ENCODE assay signal across 25 mouse cellular contexts in genomic region chr17:29556456-29556855, GRCm38 (mm10). TPM values are rescaled to one million over a fixed set of nuclear protein-coding genes. Genes with fewer than 3 reads are reported as not detected.
DNase-seq lines count a peak whose midpoint lies in the region; ATAC-seq and TF ChIP-seq lines count a peak whose summit lies in the region.
"Had no signal": no experiment of that assay in that cellular context is flagged by ENCODE, and none has a peak within 500 bp of the region (broad histone marks: within the 10 kb centered on the region; RNA-seq: fewer than 3 reads in every experiment).

No protein-coding gene starts in this region.

- no peak for DNase-seq in heart, postnatal 14 days
- DNase-seq in lung, postnatal 36 days, result peak; percentile 6
- no peak for DNase-seq in lung, adult 2 months
- no peak for DNase-seq in liver
- DNase-seq in cerebellum, adult 9-10 months, result no peak
- DNase-seq: cerebellum, adult 8-10 months; gastrocnemius, postnatal 25 days; layer of hippocampus, postnatal 36 days had no signal

- H3K4me2 ChIP-seq in heart, embryonic 13.5 days, result no peak overlapping the region
- H3K4me2 ChIP-seq in intestine, embryonic 15.5 days (replicated peaks), result no peak overlapping the region; the same call in 1 of the 2 replicates
- H3K4me2 ChIP-seq in stomach, embryonic 16.5 days (ENCODE audit: low read depth, low read length), result no peak overlapping the region
- H3K4me2 ChIP-seq: forebrain, embryonic 12.5 days; hindbrain, embryonic 12.5 days; kidney, embryonic 15.5 days; liver, embryonic 11.5 days had no signal

- TF ChIP-seq CTCF in lung, adult 2 months (IDR thresholded peaks at IDR 0.05; ENCODE audit: insufficient read depth, low read length), result no peak

- peak overlapping the region; percentile 26; the same call in 1 of the 2 replicates for H3K27ac ChIP-seq in heart, embryonic 13.5 days (replicated peaks)
- peak overlapping the region; percentile 78 for H3K27ac ChIP-seq in intestine, embryonic 15.5 days
- peak overlapping the region; percentile 83 for H3K27ac ChIP-seq in stomach, embryonic 16.5 days (ENCODE audit: low read length)
- H3K27ac ChIP-seq: embryonic facial prominence, embryonic 10.5 days; forebrain, embryonic 12.5 days; hindbrain, embryonic 12.5 days; kidney, embryonic 15.5 days; macrophage; midbrain, embryonic 10.5 days had no signal

- H3K4me1 ChIP-seq in heart, embryonic 13.5 days, result peaks cover 31% of the 10 kb centered on the region
- peaks cover 3% of the 10 kb centered on the region; the same call in 1 of the 2 replicates for H3K4me1 ChIP-seq in lung, adult 2 months (ENCODE audit: control insufficient read depth, insufficient read depth, low read length)
- peaks cover 14% of the 10 kb centered on the region for H3K4me1 ChIP-seq in intestine, embryonic 15.5 days (replicated peaks)
- peaks cover 10% of the 10 kb centered on the region for H3K4me1 ChIP-seq in stomach, embryonic 16.5 days (ENCODE audit: control insufficient read depth, insufficient read depth, low read length)
- H3K4me1 ChIP-seq: forebrain, embryonic 12.5 days had no signal

- no peaks in the 10 kb centered on the region for H3K9me3 ChIP-seq in heart, embryonic 13.5 days
- no peaks in the 10 kb centered on the region for H3K9me3 ChIP-seq in intestine, embryonic 15.5 days
- no peaks in the 10 kb centered on the region for H3K9me3 ChIP-seq in stomach, embryonic 16.5 days (replicated peaks; ENCODE audit: control insufficient read depth, low read length)
- H3K9me3 ChIP-seq: forebrain, embryonic 12.5 days; kidney, embryonic 15.5 days had no signal

- H3K4me3 ChIP-seq in heart, embryonic 13.5 days, result no peak overlapping the region
- no peak overlapping the region for H3K4me3 ChIP-seq in lung, adult 2 months (replicated peaks; ENCODE audit: extremely low read depth, low read depth, low read length)
- no peak overlapping the region for H3K4me3 ChIP-seq in intestine, embryonic 15.5 days (replicated peaks)
- H3K4me3 ChIP-seq in stomach, embryonic 16.5 days (replicated peaks; ENCODE audit: low read length), result no peak overlapping the region
- H3K4me3 ChIP-seq: embryonic facial prominence, embryonic 10.5 days; forebrain, embryonic 12.5 days; hindbrain, embryonic 12.5 days; kidney, embryonic 15.5 days; midbrain, embryonic 10.5 days had no signal

- H3K36me3 ChIP-seq in heart, embryonic 13.5 days, result peaks cover 11% of the 10 kb centered on the region
- no peaks in the 10 kb centered on the region for H3K36me3 ChIP-seq in intestine, embryonic 15.5 days
- no peaks in the 10 kb centered on the region for H3K36me3 ChIP-seq in stomach, embryonic 16.5 days (ENCODE audit: control insufficient read depth, insufficient read depth, low read length)

- H3K27me3 ChIP-seq in heart, embryonic 13.5 days (replicated peaks), result no peaks in the 10 kb centered on the region
- H3K27me3 ChIP-seq in intestine, embryonic 15.5 days (replicated peaks), result no peaks in the 10 kb centered on the region
- no peaks in the 10 kb centered on the region for H3K27me3 ChIP-seq in stomach, embryonic 16.5 days (ENCODE audit: control insufficient read depth, insufficient read depth, low read length)
- H3K27me3 ChIP-seq: forebrain, embryonic 12.5 days; hindbrain, embryonic 12.5 days; kidney, embryonic 15.5 days had no signal

- H3K9ac ChIP-seq in heart, embryonic 13.5 days, result 0 out of 2 replicates have a peak overlapping the region, but pooled peaks have one; percentile 24
- H3K9ac ChIP-seq in intestine, embryonic 15.5 days, result no peak overlapping the region; the same call in 1 of the 2 replicates
- peak overlapping the region; percentile 48; the same call in 1 of the 2 replicates for H3K9ac ChIP-seq in stomach, embryonic 16.5 days (ENCODE audit: low read length)
- H3K9ac ChIP-seq: forebrain, embryonic 12.5 days; hindbrain, embryonic 12.5 days; kidney, embryonic 15.5 days had no signal

- intact Hi-C loops in heart, postnatal 14 days (cut with DNase I), result no loop called here

- TF ChIP-seq POLR2A in lung, adult 2 months (IDR thresholded peaks at IDR 0.05; ENCODE audit: borderline replicate concordance, extremely low read depth, low read depth, low read length), result no peak

- WGBS in heart, embryonic 13.5 days, result 65% methylated on average over 10 of the region's 10 CpGs
- WGBS in lung, adult 2 months, result 60% methylated on average over 10 of the region's 10 CpGs
- 82% methylated on average over 10 of the region's 10 CpGs for WGBS in intestine, embryonic 15.5 days
- 67% methylated on average over 10 of the region's 10 CpGs for WGBS in stomach, embryonic 16.5 days

- no peak for ATAC-seq in heart, embryonic 13.5 days (ENCODE audit: extremely low read depth, insufficient number of reproducible peaks, low FRiP score, low TSS enrichment)
- no peak; the same call in 1 of the 2 replicates for ATAC-seq in intestine, embryonic 15.5 days
- ATAC-seq in stomach, embryonic 16.5 days (ENCODE audit: insufficient read depth, low FRiP score), result no peak
- ATAC-seq: inflammation-experienced regulatory T-cells, adult 6 months had no signal

RNA-seq across cellular contexts. Expression of gene Tmem217, which starts 4.3 kb away (rescaled TPM):
- polyA plus RNA-seq in heart, embryonic 13.5 days (2015; fragmentation: Nextera tagmentation; extraction: Ambion mirVana), result 0.59 and 0.89 TPM in 2 replicates
- total RNA-seq in heart, postnatal 14 days (2021), result not detected
- polyA plus RNA-seq in lung, adult 2 months (2012; rRNA removed), result 0.28 TPM in 1 of 2 replicates, not detected in the other
- polyA plus RNA-seq in intestine, embryonic 15.5 days (2015; fragmentation: Nextera tagmentation; extraction: Ambion mirVana), result 0.49 and 0.80 TPM in 2 replicates
- polyA plus RNA-seq in stomach, embryonic 16.5 days (2015; fragmentation: Nextera tagmentation; extraction: Ambion mirVana), result 0.61 and 0.65 TPM in 2 replicates
- total RNA-seq: gastrocnemius, postnatal 25 days; layer of hippocampus, postnatal 36 days; left cerebral cortex, postnatal 25 days; midbrain, postnatal 0 days had no signal
- polyA plus RNA-seq: C2C12 had no signal

RNA-seq across cellular contexts. Expression of gene Tbc1d22b, which starts 6.9 kb away (rescaled TPM):
- polyA plus RNA-seq in heart, embryonic 13.5 days (2015; fragmentation: Nextera tagmentation; extraction: Ambion mirVana), result 10.3 and 10.7 TPM in 2 replicates
- 10 to 100 TPM; 14.5 to 15.1 TPM for total RNA-seq in heart, postnatal 14 days (2021)
- polyA plus RNA-seq in lung, adult 2 months (2012; rRNA removed), result 16.5 and 17.7 TPM in 2 replicates
- polyA plus RNA-seq in intestine, embryonic 15.5 days (2015; fragmentation: Nextera tagmentation; extraction: Ambion mirVana), result 13.1 and 13.8 TPM in 2 replicates
- 10.9 and 12.2 TPM in 2 replicates for polyA plus RNA-seq in stomach, embryonic 16.5 days (2015; fragmentation: Nextera tagmentation; extraction: Ambion mirVana)

RNA-seq across cellular contexts. Expression of gene Gm17657, which starts 7.0 kb away (rescaled TPM):
- not detected in 2 replicates for polyA plus RNA-seq in heart, embryonic 13.5 days (2015; fragmentation: Nextera tagmentation; extraction: Ambion mirVana)
- total RNA-seq in heart, postnatal 14 days (2021), result not detected
- not detected in 2 replicates for polyA plus RNA-seq in lung, adult 2 months (2012; rRNA removed)
- not detected in 2 replicates for polyA plus RNA-seq in intestine, embryonic 15.5 days (2015; fragmentation: Nextera tagmentation; extraction: Ambion mirVana)
- polyA plus RNA-seq in stomach, embryonic 16.5 days (2015; fragmentation: Nextera tagmentation; extraction: Ambion mirVana), result not detected in 2 replicates
- total RNA-seq: common myeloid progenitor, adult 5-6 weeks; gastrocnemius, postnatal 25 days; layer of hippocampus, postnatal 36 days; left cerebral cortex, postnatal 25 days; midbrain, postnatal 0 days had no signal
- polyA plus RNA-seq: C2C12; embryonic facial prominence, embryonic 10.5 days; forebrain, embryonic 12.5 days; frontal cortex, adult 2 months; heart, embryonic 14.5 days; hindbrain, embryonic 12.5 days; kidney, embryonic 15.5 days; macrophage; midbrain, embryonic 10.5 days; midbrain, postnatal 0 days had no signal

RNA-seq across cellular contexts. Expression of gene Rnf8, which starts 58.1 kb away (rescaled TPM):
- polyA plus RNA-seq in heart, embryonic 13.5 days (2015; fragmentation: Nextera tagmentation; extraction: Ambion mirVana), result 47.7 and 54.1 TPM in 2 replicates
- 10 to 100 TPM; 22.4 to 24.6 TPM for total RNA-seq in heart, postnatal 14 days (2021)
- 22.5 and 31.1 TPM in 2 replicates for polyA plus RNA-seq in lung, adult 2 months (2012; rRNA removed)
- 62.8 and 64.4 TPM in 2 replicates for polyA plus RNA-seq in intestine, embryonic 15.5 days (2015; fragmentation: Nextera tagmentation; extraction: Ambion mirVana)
- polyA plus RNA-seq in stomach, embryonic 16.5 days (2015; fragmentation: Nextera tagmentation; extraction: Ambion mirVana), result 55.5 and 63.7 TPM in 2 replicates

RNA-seq across cellular contexts. Expression of gene Gm28043, which starts 58.2 kb away (rescaled TPM):
- polyA plus RNA-seq in heart, embryonic 13.5 days (2015; fragmentation: Nextera tagmentation; extraction: Ambion mirVana), result 1.5 and 1.6 TPM in 2 replicates
- total RNA-seq in heart, postnatal 14 days (2021), result 1 to 10 TPM; 1.0 to 1.3 TPM
- 0.75 and 1.2 TPM in 2 replicates for polyA plus RNA-seq in lung, adult 2 months (2012; rRNA removed)
- polyA plus RNA-seq in intestine, embryonic 15.5 days (2015; fragmentation: Nextera tagmentation; extraction: Ambion mirVana), result 2.4 and 2.7 TPM in 2 replicates
- polyA plus RNA-seq in stomach, embryonic 16.5 days (2015; fragmentation: Nextera tagmentation; extraction: Ambion mirVana), result 2.7 and 3.1 TPM in 2 replicates

Comparison
In these comparisons a context has a peak if more than half of its experiments do, and no peak if none do; other contexts are left out.
1. H3K27ac ChIP-seq: peak in every context shown above with its lines; median percentile 83 in stomach, embryonic 16.5 days; 78 in intestine, embryonic 15.5 days; 26 in heart, embryonic 13.5 days.